Mouse (Mus musculus): ENCODE measurements at regions not wholly inside any gene's neighbourhood (a gene's known extent, or its start where the extent isn't known, plus 50 kb on each side); places are given as distances from the start of the nearest gene placed in this dataset.

DNA sequence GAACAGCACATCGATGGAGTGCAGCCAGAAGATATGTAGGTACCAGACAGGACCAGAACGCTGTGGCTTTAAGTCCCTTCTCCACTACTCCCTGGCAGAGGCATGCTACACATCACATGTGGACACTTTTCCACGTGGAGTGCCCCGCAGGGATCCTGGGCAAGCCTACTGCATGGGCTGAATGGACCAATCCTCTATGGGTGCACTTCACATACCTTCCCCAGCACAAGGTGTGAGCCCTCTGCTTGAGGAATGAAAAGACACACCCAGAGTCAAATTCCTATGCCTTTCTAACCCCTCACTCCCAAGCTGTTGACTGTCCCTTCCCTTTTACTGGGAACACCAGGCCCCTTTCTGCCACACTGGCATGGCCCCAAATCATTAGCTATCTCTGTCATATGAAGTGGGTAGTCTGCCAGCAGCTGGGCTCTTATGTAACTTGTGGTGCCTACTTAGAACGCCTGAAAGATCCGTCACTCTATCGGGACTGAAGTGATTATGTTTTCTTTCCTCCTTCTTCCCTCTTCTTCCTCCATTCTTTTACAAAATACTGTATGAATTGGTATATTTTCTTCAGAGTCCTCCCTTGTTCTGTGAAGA is 191.9 kb upstream of the Msx2 start:
- no peak for TF ChIP-seq CTCF (IDR thresholded peaks at IDR 0.05; ENCODE audit: low read depth)
- Histone ChIP-seq H3K27me3 (ENCODE audit: insufficient read depth, low read length) (no peaks in the 10 kb centered on the region), H3K9ac (no peak overlapping the region), H3K4me3 (ENCODE audit: low read depth, low read length) (no peak overlapping the region), H3K36me3 (ENCODE audit: insufficient read depth) (no peaks in the 10 kb centered on the region), H3K9me3 (ENCODE audit: low read length) (no peaks in the 10 kb centered on the region), H3K27ac (ENCODE audit: low read depth, low read length) (no peak overlapping the region), H3K4me1 (ENCODE audit: insufficient read depth) (no peaks in the 10 kb centered on the region), H3K4me2 (ENCODE audit: low read depth) (no peak overlapping the region)
- DNase-seq (no peak), ATAC-seq (no peak)
- 76% methylated on average over 7 of the region's 7 CpGs for WGBS

DNA sequence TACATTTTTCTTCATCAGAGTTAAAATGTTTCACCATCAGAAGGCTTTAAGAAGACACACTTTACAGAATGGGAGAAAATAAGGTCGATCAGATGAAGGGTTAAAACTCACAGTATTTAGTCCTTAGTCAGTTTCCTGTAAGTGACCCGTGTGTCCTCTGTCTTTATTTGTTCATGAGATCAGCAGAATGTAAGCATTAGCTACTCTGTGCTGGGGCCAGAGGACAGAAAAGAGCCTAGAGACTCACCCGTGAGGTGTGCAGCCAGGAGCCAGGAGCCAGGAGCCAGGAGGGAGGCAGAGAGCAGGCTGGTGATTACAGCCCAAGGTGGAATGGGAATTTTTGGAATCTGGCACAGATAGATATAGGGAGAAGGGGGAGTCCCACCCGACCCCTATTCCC is 180.0 kb upstream of the Msx2 start:
- Histone ChIP-seq H3K27me3 (ENCODE audit: insufficient read depth, low read length) (no peaks in the 10 kb centered on the region), H3K9me3 (ENCODE audit: low read length) (no peaks in the 10 kb centered on the region), H3K36me3 (ENCODE audit: insufficient read depth) (no peaks in the 10 kb centered on the region), H3K4me3 (ENCODE audit: low read depth, low read length) (no peak overlapping the region), H3K4me1 (ENCODE audit: insufficient read depth) (no peaks in the 10 kb centered on the region), H3K27ac (ENCODE audit: low read depth, low read length) (no peak overlapping the region), H3K9ac (no peak overlapping the region), H3K4me2 (ENCODE audit: low read depth) (no peak overlapping the region)
- ATAC-seq (no peak), DNase-seq (no peak)
- 52% methylated on average over 4 of the region's 4 CpGs for WGBS
- no peak for TF ChIP-seq CTCF (IDR thresholded peaks at IDR 0.05; ENCODE audit: low read depth)

DNA sequence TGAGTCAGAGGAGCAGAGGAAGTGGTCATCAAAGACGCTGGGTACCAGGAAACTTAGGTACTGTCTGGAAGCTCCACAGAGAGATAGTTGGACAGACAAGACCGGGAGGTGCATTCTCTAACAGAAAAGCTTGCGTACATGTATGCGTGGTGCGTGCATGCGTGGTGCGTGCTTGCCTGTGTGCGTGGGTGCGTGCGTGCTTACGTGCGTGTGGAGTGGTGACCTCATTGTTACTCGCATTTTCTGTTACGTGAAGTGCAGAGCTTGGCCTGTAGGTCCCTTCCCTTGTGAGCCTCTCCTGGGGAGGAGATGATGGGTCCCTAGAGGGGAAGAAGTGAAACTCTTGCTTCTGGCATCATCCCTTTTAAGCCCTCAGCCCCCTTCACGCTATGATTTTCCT is 175.5 kb upstream of the Msx2 start:
- Histone ChIP-seq H3K27ac (ENCODE audit: low read depth, low read length) (no peak overlapping the region), H3K9ac (no peak overlapping the region), H3K4me3 (ENCODE audit: low read depth, low read length) (no peak overlapping the region), H3K9me3 (ENCODE audit: low read length) (0 out of 2 replicates have a peak, but pooled peaks cover 7% of the 10 kb centered on the region), H3K4me2 (ENCODE audit: low read depth) (no peak overlapping the region), H3K36me3 (ENCODE audit: insufficient read depth) (no peaks in the 10 kb centered on the region), H3K27me3 (ENCODE audit: insufficient read depth, low read length) (no peaks in the 10 kb centered on the region), H3K4me1 (ENCODE audit: insufficient read depth) (no peaks in the 10 kb centered on the region)
- 96% methylated on average over 15 of the region's 15 CpGs for WGBS
- ATAC-seq (no peak), DNase-seq (no peak)
- TF ChIP-seq CTCF (IDR thresholded peaks at IDR 0.05; ENCODE audit: low read depth): no peak

DNA sequence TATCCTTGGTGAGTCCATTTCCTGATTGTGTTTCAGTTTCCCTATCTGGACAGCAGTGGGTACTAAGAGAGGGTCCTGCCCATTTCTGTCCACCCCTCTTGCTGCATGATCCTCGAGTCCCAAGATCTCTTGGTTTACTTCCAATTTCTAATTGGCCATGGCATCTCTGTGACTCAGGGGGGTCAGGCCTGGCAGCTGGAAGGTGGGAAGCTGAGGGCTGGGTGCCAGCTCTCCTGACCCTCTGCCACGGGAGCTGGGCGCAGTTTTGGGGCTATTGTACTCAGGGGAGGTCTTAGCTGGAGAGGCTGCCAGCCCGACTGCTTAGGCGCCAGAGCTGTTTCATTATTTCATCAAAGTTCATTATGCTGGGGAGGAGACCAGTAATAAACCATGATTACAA is 169.7 kb upstream of the Msx2 start:
- DNase-seq (peak; percentile 29), ATAC-seq (no peak)
- Histone ChIP-seq H3K27ac (ENCODE audit: low read depth, low read length) (no peak overlapping the region), H3K36me3 (ENCODE audit: insufficient read depth) (no peaks in the 10 kb centered on the region), H3K4me3 (ENCODE audit: low read depth, low read length) (no peak overlapping the region), H3K27me3 (ENCODE audit: insufficient read depth, low read length) (no peaks in the 10 kb centered on the region), H3K9ac (no peak overlapping the region), H3K9me3 (ENCODE audit: low read length) (0 out of 2 replicates have a peak, but pooled peaks cover 7% of the 10 kb centered on the region), H3K4me1 (ENCODE audit: insufficient read depth) (no peaks in the 10 kb centered on the region), H3K4me2 (ENCODE audit: low read depth) (no peak overlapping the region)
- 30% methylated on average over 5 of the region's 5 CpGs for WGBS
- no peak for TF ChIP-seq CTCF (IDR thresholded peaks at IDR 0.05; ENCODE audit: low read depth)

DNA sequence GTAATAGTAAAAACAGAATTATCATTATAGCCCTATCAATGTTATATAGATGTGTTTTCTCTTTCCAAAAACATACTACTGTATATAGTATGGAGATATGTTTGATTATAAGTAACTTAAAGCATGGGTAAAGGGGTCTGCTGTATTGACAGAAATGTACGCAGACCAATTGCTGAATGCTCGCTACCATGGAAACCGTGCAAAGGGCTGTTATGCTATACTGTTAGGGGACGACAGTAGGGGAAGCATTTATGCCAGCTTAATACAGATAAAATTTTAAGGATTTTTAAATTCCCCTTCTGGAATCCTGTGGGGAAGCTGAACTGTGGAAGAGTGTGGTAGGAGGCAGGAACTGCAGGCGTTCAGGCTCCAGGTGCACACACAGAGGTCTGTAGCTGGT is 166.7 kb upstream of the Msx2 start:
- ATAC-seq (peak; percentile 73), DNase-seq (peak; percentile 32)

DNA sequence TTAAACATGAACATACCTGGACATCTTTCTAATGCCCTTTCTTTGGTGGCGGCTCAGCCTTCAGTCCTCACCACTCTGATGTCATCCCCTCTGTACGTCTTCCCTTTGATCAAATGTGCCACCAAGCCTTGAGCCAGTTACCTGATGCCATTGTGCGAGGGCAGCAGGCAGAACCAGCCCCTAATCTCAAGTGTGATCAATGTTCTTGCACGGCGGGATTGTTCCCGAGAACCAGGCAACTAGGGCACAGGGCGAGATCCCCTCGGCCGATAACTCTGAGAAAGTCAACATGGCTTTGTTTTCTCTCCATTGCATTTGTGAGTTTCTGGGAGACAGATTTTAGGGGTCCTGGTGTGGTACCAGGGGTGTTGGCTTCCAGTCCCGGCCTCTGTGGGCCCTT is 166.2 kb upstream of the Msx2 start:
- ATAC-seq (no peak), DNase-seq (no peak)
- Histone ChIP-seq H3K9me3 (ENCODE audit: low read length) (no peaks in the 10 kb centered on the region), H3K4me3 (ENCODE audit: low read depth, low read length) (no peak overlapping the region), H3K9ac (no peak overlapping the region), H3K4me2 (ENCODE audit: low read depth) (no peak overlapping the region), H3K27ac (ENCODE audit: low read depth, low read length) (no peak overlapping the region), H3K27me3 (ENCODE audit: insufficient read depth, low read length) (no peaks in the 10 kb centered on the region), H3K36me3 (ENCODE audit: insufficient read depth) (no peaks in the 10 kb centered on the region), H3K4me1 (ENCODE audit: insufficient read depth) (no peaks in the 10 kb centered on the region)
- WGBS: 80% methylated on average over 10 of the region's 10 CpGs
- TF ChIP-seq CTCF (IDR thresholded peaks at IDR 0.05; ENCODE audit: low read depth): no peak

More for the DNA sequence above, 166.7 kb upstream of the Msx2 start:
- Histone ChIP-seq H3K9ac (no peak overlapping the region), H3K27ac (ENCODE audit: low read depth, low read length) (no peak overlapping the region), H3K4me3 (ENCODE audit: low read depth, low read length) (no peak overlapping the region), H3K4me2 (ENCODE audit: low read depth) (no peak overlapping the region), H3K36me3 (ENCODE audit: insufficient read depth) (no peaks in the 10 kb centered on the region), H3K9me3 (ENCODE audit: low read length) (0 out of 2 replicates have a peak, but pooled peaks cover 2% of the 10 kb centered on the region), H3K27me3 (ENCODE audit: insufficient read depth, low read length) (no peaks in the 10 kb centered on the region), H3K4me1 (ENCODE audit: insufficient read depth) (no peaks in the 10 kb centered on the region)
- TF ChIP-seq CTCF (IDR thresholded peaks at IDR 0.05; ENCODE audit: low read depth): no peak
- 61% methylated on average over 5 of the region's 5 CpGs for WGBS

DNA sequence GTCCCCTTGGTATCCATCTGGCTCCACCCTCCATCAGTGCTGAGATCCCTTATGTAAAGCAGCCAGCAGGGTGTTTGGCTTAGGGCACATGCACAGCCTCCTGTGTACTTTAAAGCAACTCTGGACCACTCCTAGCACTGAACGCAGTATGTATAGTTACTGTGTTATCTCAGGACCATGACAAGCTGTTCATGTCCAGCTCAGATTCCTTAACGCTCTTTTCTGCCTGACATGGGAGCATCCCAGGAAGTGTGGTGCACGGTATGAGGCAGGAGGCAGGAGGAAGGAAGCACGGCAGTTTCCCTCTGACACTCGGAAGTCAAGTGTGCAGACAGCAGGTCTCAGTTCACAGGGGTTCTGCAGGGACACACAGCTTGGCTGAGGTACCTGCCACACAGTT is 163.1 kb upstream of the Msx2 start:
- H3K27ac ChIP-seq (ENCODE audit: low read depth, low read length): no peak overlapping the region
- DNase-seq: no peak
- H3K9me3 ChIP-seq (ENCODE audit: low read length): no peaks in the 10 kb centered on the region
- H3K36me3 ChIP-seq (ENCODE audit: insufficient read depth): no peaks in the 10 kb centered on the region
- 79% methylated on average over 5 of the region's 5 CpGs for WGBS
- no peaks in the 10 kb centered on the region for H3K27me3 ChIP-seq (ENCODE audit: insufficient read depth, low read length)
- no peak for ATAC-seq
- no peak overlapping the region for H3K9ac ChIP-seq
- no peak overlapping the region for H3K4me2 ChIP-seq (ENCODE audit: low read depth)
- no peaks in the 10 kb centered on the region for H3K4me1 ChIP-seq (ENCODE audit: insufficient read depth)
- H3K4me3 ChIP-seq (ENCODE audit: low read depth, low read length): no peak overlapping the region
- no peak for TF ChIP-seq CTCF (IDR thresholded peaks at IDR 0.05; ENCODE audit: low read depth)
